Mouse (Mus musculus) lung, postnatal 10 days (tissue): Measurements from ENCODE around the gene Klk1b24.
"Not testable (repeated sequence)": the region's sequence is repeated elsewhere in the genome, so short reads cannot be mapped to it uniquely, and the experiment has no call there.

Source experiments
- DNase-seq: peaks from one replicate; pipeline ENCODE4 v3.0.0; 2021

The Klk1b24 gene

GRCm38 (mm10) chr7:44187936-44188335, at the start of gene Klk1b24:
Gene Klk1b24 (plus strand): TSS chr7:44188236.
- DNase-seq = not testable (repeated sequence)

- DNase-seq = no peak
Measured at GRCm38 (mm10) chr7:44179299-44180045, 8.6 kb upstream of the Klk1b24 start.

GRCm38 (mm10) chr7:44186516-44186915, 1.5 kb upstream of the Klk1b24 start:
- not testable (repeated sequence) for DNase-seq

GRCm38 (mm10) chr7:44193466-44193865, 5.4 kb downstream of the Klk1b24 start:
- not testable (repeated sequence) for DNase-seq

- no peak for DNase-seq
Measured at GRCm38 (mm10) chr7:44197891-44198290, 9.9 kb downstream of the Klk1b24 start, which contains the start of gene Klk1b3. Gene Klk1b3 (plus strand): TSS chr7:44198191.

- not testable (repeated sequence) for DNase-seq
Measured at GRCm38 (mm10) chr7:44207135-44207534, 19.1 kb downstream of the Klk1b24 start, which contains the start of gene Klk1b4. Gene Klk1b4 (plus strand): TSS chr7:44207435.

GRCm38 (mm10) chr7:44208307-44208706, 20.3 kb downstream of the Klk1b24 start:
- no peak for DNase-seq

GRCm38 (mm10) chr7:44215645-44216044, 27.6 kb downstream of the Klk1b24 start, which contains the start of gene Klk1b5:
Gene Klk1b5 (plus strand): TSS chr7:44215945.
- no peak for DNase-seq

- not testable (repeated sequence) for DNase-seq
Measured at GRCm38 (mm10) chr7:44221601-44222000, 33.6 kb downstream of the Klk1b24 start.

GRCm38 (mm10) chr7:44222335-44222734, 34.3 kb downstream of the Klk1b24 start:
- DNase-seq = not testable (repeated sequence)

GRCm38 (mm10) chr7:44225076-44225475, 37.0 kb downstream of the Klk1b24 start, which contains the start of gene Klk1:
Gene Klk1 (plus strand): TSS chr7:44225360.
- no peak for DNase-seq

GRCm38 (mm10) chr7:44235909-44236308, 47.9 kb downstream of the Klk1b24 start, which contains the start of gene Gm36864:
Gene Gm36864 (plus strand): TSS chr7:44236177.
- no peak for DNase-seq

GRCm38 (mm10) chr7:44239913-44240312, 51.9 kb downstream of the Klk1b24 start:
- DNase-seq = no peak

- DNase-seq = no peak
Measured at GRCm38 (mm10) chr7:44240712-44241111, 52.7 kb downstream of the Klk1b24 start.

GRCm38 (mm10) chr7:44241163-44241562, 53.1 kb downstream of the Klk1b24 start:
- no peak for DNase-seq
